Mouse (Mus musculus): Measurements from ENCODE around the gene Gm20741. TPM values are rescaled to one million over a fixed set of nuclear protein-coding genes. Genes with fewer than 3 reads are reported as not detected.

Gm20741 gene
- polyA plus RNA-seq (2016; fragmentation: Nextera tagmentation; extraction: Ambion mirVana) = not detected in 2 replicates

- no peak within 1 kb of the TSS for H3K9ac ChIP-seq (replicated peaks)
- ATAC-seq (ENCODE audit: low FRiP score, low read depth) = no peak
- WGBS = 83% methylated on average over 2 of the region's 2 CpGs
- H3K27ac ChIP-seq (replicated peaks) = no peak within 1 kb of the TSS
- no peaks in the 10 kb centered on the region for H3K27me3 ChIP-seq
- no peak within 1 kb of the TSS for H3K4me3 ChIP-seq
- H3K4me1 ChIP-seq = no peaks in the 10 kb centered on the region
- no peaks in the 10 kb centered on the region for H3K9me3 ChIP-seq
- H3K4me2 ChIP-seq (replicated peaks) = no peak within 1 kb of the TSS
- no peaks in the 10 kb centered on the region for H3K36me3 ChIP-seq
Measured at GRCm38 (mm10) chr16:88811827-88812226, at the start of gene Gm20741. Gene Gm20741, minus strand, starts transcription at chr16:88812220.

- no peak overlapping the region for H3K4me3 ChIP-seq
- no peaks in the 10 kb centered on the region for H3K9me3 ChIP-seq
- no peak overlapping the region for H3K27ac ChIP-seq (replicated peaks)
- WGBS = 13% methylated on average over 5 of the region's 5 CpGs
- H3K36me3 ChIP-seq = no peaks in the 10 kb centered on the region
- no peaks in the 10 kb centered on the region for H3K27me3 ChIP-seq
- H3K4me2 ChIP-seq (replicated peaks) = no peak overlapping the region
- no peak overlapping the region for H3K9ac ChIP-seq (replicated peaks)
- H3K4me1 ChIP-seq = no peaks in the 10 kb centered on the region
- no peak for ATAC-seq (ENCODE audit: low FRiP score, low read depth)
Measured at GRCm38 (mm10) chr16:88851450-88851849, 39.4 kb upstream of the Gm20741 start.

- H3K4me2 ChIP-seq (replicated peaks) = no peak overlapping the region
- no peak for ATAC-seq (ENCODE audit: low FRiP score, low read depth)
- 78% methylated on average over 4 of the region's 4 CpGs for WGBS
- no peaks in the 10 kb centered on the region for H3K9me3 ChIP-seq
- H3K36me3 ChIP-seq = no peaks in the 10 kb centered on the region
- H3K27ac ChIP-seq (replicated peaks) = no peak overlapping the region
- H3K4me3 ChIP-seq = no peak overlapping the region
- no peaks in the 10 kb centered on the region for H3K27me3 ChIP-seq
- no peaks in the 10 kb centered on the region for H3K4me1 ChIP-seq
- H3K9ac ChIP-seq (replicated peaks) = no peak overlapping the region
Measured at GRCm38 (mm10) chr16:88848558-88848957, 36.5 kb upstream of the Gm20741 start.

GRCm38 (mm10) chr16:88847363-88847762, 35.3 kb upstream of the Gm20741 start:
- Histone ChIP-seq H3K27ac (replicated peaks) (no peak overlapping the region), H3K36me3 (no peaks in the 10 kb centered on the region), H3K27me3 (no peaks in the 10 kb centered on the region), H3K4me2 (replicated peaks) (no peak overlapping the region), H3K9ac (replicated peaks) (no peak overlapping the region), H3K4me3 (no peak overlapping the region), H3K9me3 (no peaks in the 10 kb centered on the region), H3K4me1 (no peaks in the 10 kb centered on the region)
- ATAC-seq (ENCODE audit: low FRiP score, low read depth) = no peak
- 97% methylated on average over 1 of the region's 1 CpGs for WGBS

GRCm38 (mm10) chr16:88826978-88827377, 15.0 kb upstream of the Gm20741 start:
- H3K4me2 ChIP-seq (replicated peaks) = no peak overlapping the region
- no peak overlapping the region for H3K9ac ChIP-seq (replicated peaks)
- no peaks in the 10 kb centered on the region for H3K4me1 ChIP-seq
- H3K27me3 ChIP-seq = no peaks in the 10 kb centered on the region
- H3K4me3 ChIP-seq = no peak overlapping the region
- H3K9me3 ChIP-seq = no peaks in the 10 kb centered on the region
- 85% methylated on average over 3 of the region's 3 CpGs for WGBS
- H3K36me3 ChIP-seq = no peaks in the 10 kb centered on the region
- ATAC-seq (ENCODE audit: low FRiP score, low read depth) = no peak
- no peak overlapping the region for H3K27ac ChIP-seq (replicated peaks)

GRCm38 (mm10) chr16:88826095-88826652, 14.2 kb upstream of the Gm20741 start, which contains the start of gene Krtap14:
Gene Krtap14, minus strand, starts transcription at chr16:88826145.
- no peak for ATAC-seq (ENCODE audit: low FRiP score, low read depth)
- Histone ChIP-seq H3K4me1 (no peaks in the 10 kb centered on the region), H3K36me3 (no peaks in the 10 kb centered on the region), H3K4me2 (replicated peaks) (no peak within 1 kb of the TSS), H3K4me3 (no peak within 1 kb of the TSS), H3K27ac (replicated peaks) (no peak within 1 kb of the TSS), H3K9ac (replicated peaks) (no peak within 1 kb of the TSS), H3K27me3 (no peaks in the 10 kb centered on the region), H3K9me3 (no peaks in the 10 kb centered on the region)
- WGBS = 84% methylated on average over 9 of the region's 9 CpGs

- Histone ChIP-seq H3K9ac (replicated peaks) (no peak overlapping the region), H3K27me3 (no peaks in the 10 kb centered on the region), H3K36me3 (no peaks in the 10 kb centered on the region), H3K9me3 (no peaks in the 10 kb centered on the region), H3K27ac (replicated peaks) (no peak overlapping the region), H3K4me2 (replicated peaks) (no peak overlapping the region), H3K4me3 (no peak overlapping the region), H3K4me1 (no peaks in the 10 kb centered on the region)
- WGBS = 76% methylated on average over 3 of the region's 3 CpGs
- no peak for ATAC-seq (ENCODE audit: low FRiP score, low read depth)
Measured at GRCm38 (mm10) chr16:88823736-88824135, 11.7 kb upstream of the Gm20741 start.

GRCm38 (mm10) chr16:88820066-88820465, 8.0 kb upstream of the Gm20741 start, which contains the start of gene Krtap15:
Gene Krtap15, plus strand, starts transcription at chr16:88820215.
- Histone ChIP-seq H3K27me3 (no peaks in the 10 kb centered on the region), H3K9me3 (no peaks in the 10 kb centered on the region), H3K27ac (replicated peaks) (no peak within 1 kb of the TSS), H3K9ac (replicated peaks) (no peak within 1 kb of the TSS), H3K4me2 (replicated peaks) (no peak within 1 kb of the TSS), H3K4me1 (no peaks in the 10 kb centered on the region), H3K36me3 (no peaks in the 10 kb centered on the region), H3K4me3 (no peak within 1 kb of the TSS)
- WGBS = 87% methylated on average over 3 of the region's 3 CpGs
- no peak for ATAC-seq (ENCODE audit: low FRiP score, low read depth)

GRCm38 (mm10) chr16:88786786-88787185, 25.2 kb downstream of the Gm20741 start:
- 89% methylated on average over 2 of the region's 2 CpGs for WGBS
- no peak overlapping the region for H3K4me2 ChIP-seq (replicated peaks)
- no peaks in the 10 kb centered on the region for H3K36me3 ChIP-seq
- ATAC-seq (ENCODE audit: low FRiP score, low read depth) = no peak
- no peak overlapping the region for H3K27ac ChIP-seq (replicated peaks)
- no peaks in the 10 kb centered on the region for H3K9me3 ChIP-seq
- H3K9ac ChIP-seq (replicated peaks) = no peak overlapping the region
- H3K27me3 ChIP-seq = no peaks in the 10 kb centered on the region
- H3K4me3 ChIP-seq = no peak overlapping the region
- H3K4me1 ChIP-seq = no peaks in the 10 kb centered on the region

- WGBS = 95% methylated on average over 6 of the region's 6 CpGs
Measured at GRCm38 (mm10) chr16:88777596-88777995, 34.4 kb downstream of the Gm20741 start, which contains the start of gene Gm5965. Gene Gm5965, plus strand, starts transcription at chr16:88777896.

GRCm38 (mm10) chr16:88774106-88774505, 37.9 kb downstream of the Gm20741 start, which contains the start of gene 2310057N15Rik:
Gene 2310057N15Rik, minus strand, starts transcription at chr16:88774206.
- Histone ChIP-seq H3K4me2 (replicated peaks) (no peak within 1 kb of the TSS), H3K27ac (replicated peaks) (no peak within 1 kb of the TSS), H3K9me3 (no peaks in the 10 kb centered on the region), H3K9ac (replicated peaks) (no peak within 1 kb of the TSS), H3K36me3 (no peaks in the 10 kb centered on the region), H3K4me1 (no peaks in the 10 kb centered on the region), H3K27me3 (no peaks in the 10 kb centered on the region), H3K4me3 (no peak within 1 kb of the TSS)
- WGBS = 83% methylated on average over 2 of the region's 2 CpGs
- no peak for ATAC-seq (ENCODE audit: low FRiP score, low read depth)

More at GRCm38 (mm10) chr16:88777596-88777995, 34.4 kb downstream of the Gm20741 start, which contains the start of gene Gm5965:
- H3K9ac ChIP-seq (replicated peaks) = no peak within 1 kb of the TSS
- H3K27ac ChIP-seq (replicated peaks) = no peak within 1 kb of the TSS
- H3K36me3 ChIP-seq = no peaks in the 10 kb centered on the region
- no peak within 1 kb of the TSS for H3K4me2 ChIP-seq (replicated peaks)
- no peaks in the 10 kb centered on the region for H3K9me3 ChIP-seq
- no peak within 1 kb of the TSS for H3K4me3 ChIP-seq
- ATAC-seq (ENCODE audit: low FRiP score, low read depth) = no peak
- H3K4me1 ChIP-seq = no peaks in the 10 kb centered on the region
- no peaks in the 10 kb centered on the region for H3K27me3 ChIP-seq

Data from midbrain, embryonic 12.5 days (tissue).